Mouse (Mus musculus): ENCODE results near the gene Frmd4b. TPM values are rescaled to one million over a fixed set of nuclear protein-coding genes. Genes with fewer than 3 reads are reported as not detected.

The Frmd4b gene
- total and polyA plus RNA-seq, 3 experiments, result 0.13 to 0.70 (median 0.13) TPM

DNA sequence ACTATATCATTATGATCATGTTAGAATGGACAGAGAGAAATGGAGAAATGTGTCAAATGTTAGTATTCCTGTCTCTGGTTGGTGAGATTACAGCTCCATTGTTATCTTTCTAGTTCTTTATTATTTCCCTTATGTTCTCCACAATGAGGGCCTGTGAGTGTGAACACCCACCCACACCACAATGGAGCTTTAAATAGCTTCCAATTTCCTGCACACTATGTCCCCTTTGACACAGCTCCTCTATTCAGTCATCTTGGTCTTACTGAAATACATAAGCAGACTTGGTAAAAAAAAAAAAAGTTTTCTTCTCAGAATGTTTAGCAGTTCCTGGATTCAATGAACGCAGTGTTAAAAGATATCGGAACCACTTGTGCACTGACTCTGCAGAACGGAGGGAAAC is 326.7 kb downstream of the Frmd4b start:
- in situ Hi-C loops (cut with MboI; ENCODE audit: low pct_ligation_motif_present, low pct_unique_long_range_greater_than_20kb, low sequenced_read_pairs) (loop anchor here (10.0 kb wide), 1 partner anchor 114 kb away; no protein-coding TSS in a partner anchor), dilution Hi-C loops (cut with MboI; ENCODE audit: extremely low pct_ligation_motif_present, extremely low pct_unique_long_range_greater_than_20kb, low sequenced_read_pairs) (no loop called here)
- Histone ChIP-seq H3K36me3 (replicated peaks in 1 of 2; ENCODE audit: control insufficient read depth in 1 of 2, insufficient read depth in 1 of 2, low read length in 1 of 2) (no peaks in the 10 kb centered on the region), H3K9ac (ENCODE audit: insufficient read depth, low read depth) (no peak overlapping the region), H3K4me3 (replicated peaks in 1 of 3; ENCODE audit: low read depth in 2 of 3, low read length in 2 of 3, poor library complexity in 1 of 3) (no peak overlapping the region), H3K9me3 (replicated peaks; ENCODE audit: low read length) (no peaks in the 10 kb centered on the region), H3K4me1 (ENCODE audit: control insufficient read depth in 1 of 2, insufficient read depth in 2 of 2) (peaks cover 21 to 57% of the 10 kb centered on the region in 2 experiments), H3K4me2 (ENCODE audit: insufficient read depth, low read depth, poor library complexity, severe bottlenecking) (no peak overlapping the region), H3K27ac (ENCODE audit: insufficient read depth, low read depth) (no peak overlapping the region), H3K27me3 (replicated peaks) (no peaks in the 10 kb centered on the region), H3K79me2 (replicated peaks; ENCODE audit: control insufficient read depth, extremely low read depth, insufficient read depth, poor library complexity, severe bottlenecking) (no peaks in the 10 kb centered on the region)
- TF ChIP-seq E2F4 (IDR thresholded peaks at IDR 0.05; ENCODE audit: insufficient replicate concordance, low read depth, low read length), result no peak
- TF ChIP-seq MYC (IDR thresholded peaks at IDR 0.05; ENCODE audit: low read depth, low read length), result no peak
- no peak for TF ChIP-seq ZC3H11A (IDR thresholded peaks at IDR 0.05; ENCODE audit: low read depth, low read length)
- no peak for TF ChIP-seq NELFE (IDR thresholded peaks at IDR 0.05; ENCODE audit: low read depth, low read length)
- TF ChIP-seq ELF1 (IDR thresholded peaks at IDR 0.05; ENCODE audit: low read depth, low read length), result no peak
- no peak for TF ChIP-seq PAX5 (IDR thresholded peaks at IDR 0.05; ENCODE audit: low read length)
- TF ChIP-seq EP300 (IDR thresholded peaks at IDR 0.05; ENCODE audit: low read length), result no peak
- no peak for TF ChIP-seq RCOR1 (conservative IDR thresholded peaks at IDR 0.05; ENCODE audit: low read depth, low read length)
- no peak for TF ChIP-seq USF1 (IDR thresholded peaks at IDR 0.05; ENCODE audit: low read depth, low read length)
- no peak for TF ChIP-seq JUN (IDR thresholded peaks at IDR 0.05; ENCODE audit: insufficient read depth, low read depth, low read length)
- TF ChIP-seq MEF2A (IDR thresholded peaks at IDR 0.05; ENCODE audit: borderline replicate concordance, low read depth, low read length), result no peak
- DNase-seq (ENCODE audit: extremely low read depth), result no peak

DNA sequence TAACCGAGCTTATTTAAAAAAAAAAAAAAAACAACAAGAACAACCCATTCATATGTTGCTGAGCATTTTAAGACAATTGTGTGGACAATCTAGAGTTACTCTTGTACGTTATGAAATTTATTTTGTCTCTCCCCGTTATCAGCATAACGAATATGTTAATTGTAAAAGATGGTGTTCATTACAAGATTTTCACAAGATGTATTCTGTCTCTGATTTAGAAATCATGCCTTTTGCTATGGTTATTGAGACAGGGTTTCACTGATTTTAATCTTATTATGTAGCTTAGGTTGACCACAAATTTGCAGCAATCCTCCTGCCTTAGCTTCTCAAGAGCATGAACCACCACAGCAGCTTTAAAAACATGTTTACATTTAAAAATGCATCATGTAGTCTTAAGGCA is 327.5 kb downstream of the Frmd4b start:
- dilution Hi-C loops (cut with MboI; ENCODE audit: extremely low pct_ligation_motif_present, extremely low pct_unique_long_range_greater_than_20kb, low sequenced_read_pairs) (no loop called here), in situ Hi-C loops (cut with MboI; ENCODE audit: low pct_ligation_motif_present, low pct_unique_long_range_greater_than_20kb, low sequenced_read_pairs) (loop anchor here (10.0 kb wide), 1 partner anchor 115 kb away; no protein-coding TSS in a partner anchor)
- no peak for DNase-seq (ENCODE audit: extremely low read depth)
- Histone ChIP-seq H3K27ac (ENCODE audit: insufficient read depth, low read depth) (no peak overlapping the region), H3K9me3 (replicated peaks; ENCODE audit: low read length) (no peaks in the 10 kb centered on the region), H3K27me3 (replicated peaks) (no peaks in the 10 kb centered on the region), H3K9ac (ENCODE audit: insufficient read depth, low read depth) (no peak overlapping the region), H3K79me2 (replicated peaks; ENCODE audit: control insufficient read depth, extremely low read depth, insufficient read depth, poor library complexity, severe bottlenecking) (no peaks in the 10 kb centered on the region), H3K4me3 (replicated peaks in 1 of 3; ENCODE audit: low read depth in 2 of 3, low read length in 2 of 3, poor library complexity in 1 of 3) (no peak overlapping the region), H3K4me1 (ENCODE audit: control insufficient read depth in 1 of 2, insufficient read depth in 2 of 2) (peaks cover 21 to 48% of the 10 kb centered on the region in 2 experiments), H3K4me2 (ENCODE audit: insufficient read depth, low read depth, poor library complexity, severe bottlenecking) (peak overlapping the region; percentile 16; the same call in 1 of the 2 replicates), H3K36me3 (replicated peaks in 1 of 2; ENCODE audit: control insufficient read depth in 1 of 2, insufficient read depth in 1 of 2, low read length in 1 of 2) (no peaks in the 10 kb centered on the region)
- TF ChIP-seq IRF4 (IDR thresholded peaks at IDR 0.05; ENCODE audit: low read depth, low read length) (no peak), HCFC1 (IDR thresholded peaks at IDR 0.05; ENCODE audit: low read depth, low read length) (no peak), BHLHE40 (IDR thresholded peaks at IDR 0.05; ENCODE audit: low read depth, low read length) (no peak), CHD1 (IDR thresholded peaks at IDR 0.05; ENCODE audit: low read depth, low read length) (no peak), KAT2A (IDR thresholded peaks at IDR 0.05; ENCODE audit: insufficient replicate concordance, low read length) (no peak), MEF2A (IDR thresholded peaks at IDR 0.05; ENCODE audit: borderline replicate concordance, low read depth, low read length) (no peak), SMC3 (IDR thresholded peaks at IDR 0.05; ENCODE audit: low read depth, low read length) (no peak), ZMIZ1 (IDR thresholded peaks at IDR 0.05; ENCODE audit: low read depth, low read length) (no peak), TBP (conservative IDR thresholded peaks at IDR 0.05; ENCODE audit: low read depth, low read length) (no peak), ELF1 (IDR thresholded peaks at IDR 0.05; ENCODE audit: low read depth, low read length) (no peak), MAX (IDR thresholded peaks at IDR 0.05; ENCODE audit: low read length) (no peak), USF1 (IDR thresholded peaks at IDR 0.05; ENCODE audit: low read depth, low read length) (no peak), POLR2AphosphoS2 (IDR thresholded peaks at IDR 0.05; ENCODE audit: low read depth, low read length) (no peak), MYC (IDR thresholded peaks at IDR 0.05; ENCODE audit: low read depth, low read length) (no peak), TCF12 (IDR thresholded peaks at IDR 0.05; ENCODE audit: low read depth, low read length) (no peak), USF2 (conservative IDR thresholded peaks at IDR 0.05; ENCODE audit: low read depth, low read length) (no peak), ZC3H11A (IDR thresholded peaks at IDR 0.05; ENCODE audit: low read depth, low read length) (no peak), JUN (IDR thresholded peaks at IDR 0.05; ENCODE audit: insufficient read depth, low read depth, low read length) (no peak)

All from CH12.LX (cell line).